Comparison of ENCODE assay signal across 8 mouse cellular contexts in genomic region chr13:51101777-51102132, GRCm38 (mm10). TPM values are rescaled to one million over a fixed set of nuclear protein-coding genes. Genes with fewer than 3 reads are reported as not detected.
DNase-seq lines count a peak whose midpoint lies in the region; ATAC-seq and TF ChIP-seq lines count a peak whose summit lies in the region.

No protein-coding gene starts in this region.

- H3K9me3 ChIP-seq in forebrain, embryonic 10.5 days = peaks cover 47% of the 10 kb centered on the region
- H3K9me3 ChIP-seq in liver, embryonic 12.5 days (replicated peaks) = 0 out of 2 replicates have a peak, but pooled peaks cover 4% of the 10 kb centered on the region

- H3K4me1 ChIP-seq in heart, adult 2 months (ENCODE audit: control insufficient read depth, insufficient read depth, low read length) = peaks cover 7% of the 10 kb centered on the region
- peaks cover 19% of the 10 kb centered on the region for H3K4me1 ChIP-seq in forebrain, embryonic 10.5 days
- H3K4me1 ChIP-seq in liver, embryonic 12.5 days = peaks cover 29% of the 10 kb centered on the region

- no peak for DNase-seq in heart, adult 2 months
- no peak for DNase-seq in heart, adult 8-10 months (ENCODE audit: low spot score)
- DNase-seq in CD4-positive, CD25-positive, alpha-beta regulatory T cell, adult 2 months (ENCODE audit: low read depth, low spot score) = peak; percentile 60
- no peak for DNase-seq in forebrain, embryonic 10.5 days (ENCODE audit: extremely low spot score, low spot score)
- DNase-seq in urinary bladder, postnatal 10 days (ENCODE audit: low spot score) = no peak
- no peak for DNase-seq in gastrocnemius, postnatal 10 days
- DNase-seq in cerebellum, adult 9-11 months = no peak

- no peak for ATAC-seq in liver, embryonic 12.5 days

- intact Hi-C loops in heart, adult 2 months (cut with DNase I) = loop anchor here (2.0 to 5.0 kb wide), 3 partner anchors 19 to 316 kb away; no protein-coding TSS in a partner anchor

- 14% methylated on average over 11 of the region's 11 CpGs for WGBS in heart, adult 2 months
- 49% methylated on average over 11 of the region's 11 CpGs for WGBS in forebrain, embryonic 10.5 days
- WGBS in liver, embryonic 12.5 days (ENCODE audit: insufficient replicate concordance) = 33% methylated on average over 11 of the region's 11 CpGs

- H3K27ac ChIP-seq in heart, adult 2 months = peak overlapping the region; percentile 97
- H3K27ac ChIP-seq in forebrain, embryonic 10.5 days = peak overlapping the region; percentile 100
- peak overlapping the region; percentile 81 for H3K27ac ChIP-seq in liver, embryonic 12.5 days

- H3K4me3 ChIP-seq in heart, adult 2 months = peak overlapping the region; percentile 53
- H3K4me3 ChIP-seq in forebrain, embryonic 10.5 days = peak overlapping the region; percentile 91
- peak overlapping the region; percentile 92 for H3K4me3 ChIP-seq in liver, embryonic 12.5 days

- no peak for TF ChIP-seq CTCF in heart, adult 2 months (IDR thresholded peaks at IDR 0.05)

- H3K4me2 ChIP-seq in liver, embryonic 12.5 days = peak overlapping the region; percentile 98

- no peak for TF ChIP-seq EP300 in heart, adult 2 months (IDR thresholded peaks at IDR 0.05; ENCODE audit: insufficient read depth, low read depth, low read length)

- H3K36me3 ChIP-seq in heart, adult 2 months (ENCODE audit: control insufficient read depth, insufficient read depth, low read length) = peaks cover 2% of the 10 kb centered on the region; the same call in 1 of the 2 replicates
- H3K36me3 ChIP-seq in forebrain, embryonic 10.5 days (replicated peaks) = peaks cover 47% of the 10 kb centered on the region
- peaks cover 13% of the 10 kb centered on the region for H3K36me3 ChIP-seq in liver, embryonic 12.5 days

- no peaks in the 10 kb centered on the region for H3K27me3 ChIP-seq in heart, adult 2 months (ENCODE audit: control insufficient read depth, insufficient read depth, low read length)
- H3K27me3 ChIP-seq in forebrain, embryonic 10.5 days (ENCODE audit: poor library complexity, severe bottlenecking) = 0 out of 2 replicates have a peak, but pooled peaks cover 5% of the 10 kb centered on the region
- peaks cover 10% of the 10 kb centered on the region for H3K27me3 ChIP-seq in liver, embryonic 12.5 days (replicated peaks)

- H3K79me2 ChIP-seq in heart, adult 2 months (replicated peaks; ENCODE audit: control insufficient read depth, insufficient read depth, low read length) = peaks cover 7% of the 10 kb centered on the region; the same call in 1 of the 2 replicates

- H3K9ac ChIP-seq in heart, adult 2 months (ENCODE audit: low read depth, low read length) = peak overlapping the region; percentile 95
- peak overlapping the region; percentile 89 for H3K9ac ChIP-seq in liver, embryonic 12.5 days

- TF ChIP-seq POLR2A in heart, adult 2 months (IDR thresholded peaks at IDR 0.05; ENCODE audit: insufficient read depth, low read depth, low read length) = no peak

RNA-seq across cellular contexts. Expression of gene Spin1, which starts 1.1 kb away (rescaled TPM):
- 10 to 100 TPM; 33.5 to 33.7 TPM for total RNA-seq in heart, adult 2 months (2021)
- 14.2 and 22.5 TPM in 2 replicates for polyA plus RNA-seq in heart, adult 2 months (2012; rRNA removed)
- total RNA-seq in heart, adult 8-10 months (2022) = 10 to 100 TPM; 28.5 to 34.5 (median 32.8) TPM
- 81.7 and 83.3 TPM in 2 replicates for polyA plus RNA-seq in forebrain, embryonic 10.5 days (2016; fragmentation: Nextera tagmentation; extraction: Ambion mirVana)
- 18.5 and 19.0 TPM in 2 replicates for polyA plus RNA-seq in liver, embryonic 12.5 days (2016; fragmentation: Nextera tagmentation; extraction: Ambion mirVana)
- total RNA-seq in gastrocnemius, postnatal 10 days (2021) = 10 to 100 TPM; 26.4 to 30.4 TPM
